Mouse (Mus musculus) bone marrow macrophage, adult 2 months (primary cell): Measurements from ENCODE around the gene Dtx4.

ENCODE experiments used
- CTCF ChIP-seq: IDR thresholded peaks from 2 replicates; pipeline ENCODE4 v1.5.1; 2012; ENCODE audit warnings: low read depth, mild to moderate bottlenecking, low read length, moderate library complexity
- POLR2A ChIP-seq: IDR thresholded peaks from 2 replicates; pipeline ENCODE4 v1.6.1; 2012; ENCODE audit warnings: mild to moderate bottlenecking, low read depth, low read length, borderline replicate concordance

DNA sequence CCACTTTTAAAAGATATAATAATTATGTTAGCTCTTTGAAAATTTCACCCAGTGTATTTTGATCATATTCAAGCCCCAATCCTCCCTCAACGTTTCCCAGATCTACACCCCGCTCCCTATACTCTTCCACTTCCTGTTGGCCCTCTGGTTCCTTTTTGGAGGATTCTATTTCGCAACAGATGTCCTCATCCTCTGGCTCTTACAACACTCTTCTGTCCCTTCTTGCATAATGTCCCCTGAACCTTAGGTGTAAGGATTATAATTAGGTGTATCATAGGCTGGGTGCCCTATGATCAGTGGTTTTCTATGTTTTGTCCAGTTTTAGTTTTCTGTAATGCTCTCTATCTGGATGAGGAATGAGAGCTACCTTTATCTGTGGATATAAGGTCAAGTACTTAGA lies 56.2 kb downstream of the Dtx4 start:
- TF ChIP-seq POLR2A (no peak), CTCF (no peak)
